Mouse (Mus musculus) kidney, embryonic 16.5 days (tissue): ENCODE measurements around the gene Gm4553. TPM values are rescaled to one million over a fixed set of nuclear protein-coding genes. Genes with fewer than 3 reads are reported as not detected.
"Not testable (repeated sequence)": the region's sequence is repeated elsewhere in the genome, so short reads cannot be mapped to it uniquely, and the experiment has no call there.

ENCODE experiments used
- ATAC-seq: fragments of 200-750 bp; cut with Nextera tagmentation; 2 replicates; pipeline ENCODE4 v1.8.0; 2017; ENCODE audit warnings: moderate TSS enrichment; ENCODE audit not compliant: low FRiP score, low TSS enrichment
- H3K27ac ChIP-seq: fragments of 300-500 bp; sonication (generic); 2 replicates; pipeline ENCODE4 v1.5.1; 2014; ENCODE audit warnings: low read length
- H3K27me3 ChIP-seq: fragments of 300-500 bp; sonication (generic); 2 replicates; pipeline ENCODE4 v1.6.1; 2014; ENCODE audit warnings: low read length, control low read depth, mixed read lengths; ENCODE audit not compliant: insufficient read depth
- H3K36me3 ChIP-seq: fragments of 300-500 bp; sonication (generic); 2 replicates; pipeline ENCODE4 v1.6.1; 2014; ENCODE audit warnings: low read length, control low read depth, mixed read lengths; ENCODE audit not compliant: insufficient read depth
- H3K4me1 ChIP-seq: fragments of 300-500 bp; sonication (generic); 2 replicates; pipeline ENCODE4 v1.6.1; 2014; ENCODE audit warnings: low read length, control low read depth, mixed read lengths; ENCODE audit not compliant: insufficient read depth
- H3K4me2 ChIP-seq: fragments of 300-500 bp; sonication (generic); replicated peaks from 2 replicates; pipeline ENCODE4 v1.6.1; 2014; ENCODE audit warnings: low read depth, low read length
- H3K4me3 ChIP-seq: fragments of 300-500 bp; sonication (generic); 2 replicates; pipeline ENCODE4 v1.5.1; 2014; ENCODE audit warnings: mild to moderate bottlenecking, low read length
- H3K9ac ChIP-seq: fragments of 300-500 bp; sonication (generic); replicated peaks from 2 replicates; pipeline ENCODE4 v1.6.1; 2014; ENCODE audit warnings: low read length
- H3K9me3 ChIP-seq: fragments of 300-500 bp; sonication (generic); 2 replicates; pipeline ENCODE4 v1.6.1; 2016; ENCODE audit warnings: low read length, control low read depth
- WGBS: fragments of 180-500 bp; shearing (Covaris S2); extraction: QIAGEN DNeasy Blood & Tissue Kit; methylation state at CpG from one replicate; pipeline ENCODE4 v1.1.7; 2014; 5-methylcytosine and 5-hydroxymethylcytosine counted together
- polyA plus RNA-seq: library from polyadenylated mRNA; unstranded; fragments of >200 nt; fragmentation: Nextera tagmentation; extraction: Ambion mirVana; gene quantifications from 2 replicates; pipeline ENCODE4 v1.2.1, GENCODE M21; 2015

Gm4553 gene
- polyA plus RNA-seq, 1 experiment from 2014 or later: not detected

GRCm38 (mm10) chr7:142144507-142144906, 21.0 kb downstream of the Gm4553 start, which contains the start of gene Gm45337:
Gm45337 (minus strand) TSS chr7:142144607.
- WGBS: 87% methylated on average over 1 of the region's 1 CpGs

GRCm38 (mm10) chr7:142143506-142144010, 22.0 kb downstream of the Gm4553 start:
- H3K27me3 ChIP-seq, ATAC-seq, H3K4me2 ChIP-seq, H3K9ac ChIP-seq, H3K36me3 ChIP-seq, H3K4me1 ChIP-seq, H3K27ac ChIP-seq, H3K9me3 ChIP-seq, H3K4me3 ChIP-seq: not testable (repeated sequence)
- 20% methylated on average over 1 of the region's 1 CpGs for WGBS

More at GRCm38 (mm10) chr7:142144507-142144906, 21.0 kb downstream of the Gm4553 start, which contains the start of gene Gm45337:
- no peak for ATAC-seq
- H3K4me1 ChIP-seq: no peaks in the 10 kb centered on the region
- H3K4me3 ChIP-seq: no peak within 1 kb of the TSS
- H3K9ac ChIP-seq: no peak within 1 kb of the TSS
- no peak within 1 kb of the TSS for H3K27ac ChIP-seq
- H3K9me3 ChIP-seq: no peaks in the 10 kb centered on the region
- H3K36me3 ChIP-seq: no peaks in the 10 kb centered on the region
- no peaks in the 10 kb centered on the region for H3K27me3 ChIP-seq
- H3K4me2 ChIP-seq: no peak within 1 kb of the TSS

GRCm38 (mm10) chr7:142140696-142141095, 24.8 kb downstream of the Gm4553 start:
- Histone ChIP-seq H3K27ac (no peak overlapping the region), H3K9me3 (no peaks in the 10 kb centered on the region), H3K36me3 (no peaks in the 10 kb centered on the region), H3K4me1 (no peaks in the 10 kb centered on the region), H3K4me2 (no peak overlapping the region), H3K9ac (no peak overlapping the region), H3K4me3 (no peak overlapping the region), H3K27me3 (no peaks in the 10 kb centered on the region)
- WGBS: 9% methylated on average over 1 of the region's 1 CpGs
- ATAC-seq: no peak

- not testable (repeated sequence) for H3K4me3 ChIP-seq, H3K4me2 ChIP-seq, ATAC-seq, H3K27ac ChIP-seq, H3K27me3 ChIP-seq, H3K9ac ChIP-seq, H3K4me1 ChIP-seq, H3K9me3 ChIP-seq, H3K36me3 ChIP-seq
- WGBS: 41% methylated on average over 2 of the region's 2 CpGs
Observed at GRCm38 (mm10) chr7:142135934-142136333, 29.6 kb downstream of the Gm4553 start, which contains the start of gene Gm39115. Gm39115 (minus strand) TSS chr7:142136034.

GRCm38 (mm10) chr7:142134206-142134995, 31.1 kb downstream of the Gm4553 start:
- H3K4me1 ChIP-seq: no peaks in the 10 kb centered on the region
- H3K9me3 ChIP-seq: no peaks in the 10 kb centered on the region
- H3K9ac ChIP-seq: no peak overlapping the region
- H3K27me3 ChIP-seq: no peaks in the 10 kb centered on the region
- H3K4me2 ChIP-seq: no peak overlapping the region
- H3K4me3 ChIP-seq: no peak overlapping the region
- WGBS: 49% methylated on average over 4 of the region's 4 CpGs
- H3K27ac ChIP-seq: no peak overlapping the region
- ATAC-seq: no peak
- no peaks in the 10 kb centered on the region for H3K36me3 ChIP-seq

- Histone ChIP-seq H3K36me3 (no peaks in the 10 kb centered on the region), H3K9me3 (no peaks in the 10 kb centered on the region), H3K4me1 (no peaks in the 10 kb centered on the region), H3K9ac (no peak overlapping the region), H3K4me2 (no peak overlapping the region), H3K4me3 (no peak overlapping the region), H3K27me3 (no peaks in the 10 kb centered on the region), H3K27ac (no peak overlapping the region)
- 61% methylated on average over 4 of the region's 4 CpGs for WGBS
- ATAC-seq: no peak
Observed at GRCm38 (mm10) chr7:142128843-142129242, 36.7 kb downstream of the Gm4553 start.

GRCm38 (mm10) chr7:142120629-142121028, 44.9 kb downstream of the Gm4553 start, which contains the start of gene Gm45618:
Gm45618 (minus strand) TSS chr7:142120729.
- H3K27ac ChIP-seq, ATAC-seq, H3K9me3 ChIP-seq, H3K27me3 ChIP-seq, H3K9ac ChIP-seq, H3K4me1 ChIP-seq, H3K4me3 ChIP-seq, H3K4me2 ChIP-seq, H3K36me3 ChIP-seq: not testable (repeated sequence)
- 72% methylated on average over 1 of the region's 1 CpGs for WGBS

GRCm38 (mm10) chr7:142119632-142120031, 45.9 kb downstream of the Gm4553 start:
- no peaks in the 10 kb centered on the region for H3K27me3 ChIP-seq

More at GRCm38 (mm10) chr7:142119632-142120031, 45.9 kb downstream of the Gm4553 start:
- Histone ChIP-seq H3K4me2 (no peak overlapping the region), H3K9ac (no peak overlapping the region), H3K27ac (no peak overlapping the region), H3K9me3 (no peaks in the 10 kb centered on the region), H3K4me3 (no peak overlapping the region), H3K4me1 (no peaks in the 10 kb centered on the region), H3K36me3 (no peaks in the 10 kb centered on the region)
- WGBS: 13% methylated on average over 5 of the region's 5 CpGs
- ATAC-seq: no peak
